Mouse (Mus musculus) brain, embryonic 14.5 days (tissue): ENCODE data around the gene Cadps2. TPM values are rescaled to one million over a fixed set of nuclear protein-coding genes. Genes with fewer than 3 reads are reported as not detected.

Experiments
- DNase-seq: peaks from one replicate; pipeline ENCODE4 v3.0.0-alpha.2; 2011; ENCODE audit warnings: low read depth
- CTCF ChIP-seq: fragments of 200-500 bp; IDR thresholded peaks from 2 replicates; pipeline ENCODE4 v1.5.1; 2012; ENCODE audit warnings: inconsistent platforms, mild to moderate bottlenecking, moderate library complexity, borderline replicate concordance; ENCODE audit not compliant: insufficient read depth, insufficient read length; ENCODE audit errors: extremely low read depth
- POLR2A ChIP-seq: fragments of 200-500 bp; IDR thresholded peaks from 2 replicates; pipeline ENCODE4 v1.6.1; 2012; ENCODE audit warnings: mild to moderate bottlenecking, inconsistent platforms, borderline replicate concordance; ENCODE audit not compliant: poor library complexity, insufficient read depth, insufficient read length, severe bottlenecking; ENCODE audit errors: extremely low read depth
- polyA plus RNA-seq: library from polyadenylated mRNA; depleted of rRNA; stranded (reverse); fragments of >200 nt; gene quantifications from 2 replicates; pipeline ENCODE4 v1.2.3, GENCODE M21; 2012

Cadps2 gene
- polyA plus RNA-seq, 1 experiment = 7.7 TPM

GRCm38 (mm10) chr6:23252196-23253135 lies 586.8 kb downstream of the Cadps2 start:
- TF ChIP-seq POLR2A = no peak
- no peak for TF ChIP-seq CTCF
- peak; percentile 64 for DNase-seq

GRCm38 (mm10) chr6:23251431-23251830 lies 587.8 kb downstream of the Cadps2 start:
- TF ChIP-seq POLR2A = no peak
- no peak for DNase-seq

- no peak for DNase-seq
- TF ChIP-seq POLR2A (no peak), CTCF (no peak)
These were observed 588.8 kb downstream of the Cadps2 start for GRCm38 (mm10) chr6:23250288-23250955.

GRCm38 (mm10) chr6:23249616-23250287 lies 589.5 kb downstream of the Cadps2 start:
- DNase-seq = peak; percentile 79

GRCm38 (mm10) chr6:23249053-23249401 lies 590.2 kb downstream of the Cadps2 start:
- TF ChIP-seq CTCF = no peak
- TF ChIP-seq POLR2A = no peak

More at GRCm38 (mm10) chr6:23249616-23250287, 589.5 kb downstream of the Cadps2 start:
- TF ChIP-seq POLR2A (no peak), CTCF (peak; percentile 48; the same call in 1 of the 2 replicates)

GRCm38 (mm10) chr6:23248313-23249052 lies 590.7 kb downstream of the Cadps2 start, which contains the start of gene Fezf1:
Gene Fezf1 (minus strand): TSS chr6:23248362.
- DNase-seq = peak; percentile 77
- no peak for TF ChIP-seq CTCF
- TF ChIP-seq POLR2A = no peak

More at GRCm38 (mm10) chr6:23249053-23249401, 590.2 kb downstream of the Cadps2 start:
- DNase-seq = peak; percentile 58

- peak; percentile 65 for DNase-seq
- TF ChIP-seq POLR2A (no peak), CTCF (no peak)
These were observed 591.5 kb downstream of the Cadps2 start for GRCm38 (mm10) chr6:23247512-23248312.

- DNase-seq = no peak
- TF ChIP-seq CTCF = no peak
- no peak for TF ChIP-seq POLR2A
These were observed 592.3 kb downstream of the Cadps2 start for GRCm38 (mm10) chr6:23246790-23247511.

- TF ChIP-seq CTCF (no peak), POLR2A (no peak)
- DNase-seq = peak; percentile 49
These were observed 593.0 kb downstream of the Cadps2 start for GRCm38 (mm10) chr6:23246061-23246789.

GRCm38 (mm10) chr6:23245545-23246011 lies 593.6 kb downstream of the Cadps2 start:
- DNase-seq = peak; percentile 49
- TF ChIP-seq POLR2A = no peak
- no peak for TF ChIP-seq CTCF
